Mouse (Mus musculus): ENCODE measurements around the gene Txlna.

Gene Txlna

GRCm38 (mm10) chr4:129586943-129587342 lies 53.9 kb downstream of the Txlna start:
- DNase-seq (ENCODE audit: low spot score), result no peak

- DNase-seq (ENCODE audit: low spot score), result no peak
Measured at GRCm38 (mm10) chr4:129585773-129586172, 55.1 kb downstream of the Txlna start.

- peak; percentile 64 for DNase-seq (ENCODE audit: low spot score)
Measured at GRCm38 (mm10) chr4:129584884-129585608, 55.8 kb downstream of the Txlna start.

GRCm38 (mm10) chr4:129584370-129584769 lies 56.5 kb downstream of the Txlna start:
- DNase-seq (ENCODE audit: low spot score), result no peak

- no peak for DNase-seq (ENCODE audit: low spot score)
Measured at GRCm38 (mm10) chr4:129582251-129582650, 58.6 kb downstream of the Txlna start.

- DNase-seq (ENCODE audit: low spot score), result no peak
Measured at GRCm38 (mm10) chr4:129580347-129580746, 60.5 kb downstream of the Txlna start.

GRCm38 (mm10) chr4:129578466-129578865 lies 62.4 kb downstream of the Txlna start, which contains the start of gene Fam167b:
TSS of gene Fam167b (minus strand) at chr4:129578549.
- DNase-seq (ENCODE audit: low spot score), result no peak

- DNase-seq (ENCODE audit: low spot score), result no peak
Measured at GRCm38 (mm10) chr4:129577688-129578087, 63.2 kb downstream of the Txlna start.

GRCm38 (mm10) chr4:129576863-129577491 lies 63.9 kb downstream of the Txlna start:
- peak; percentile 37 for DNase-seq (ENCODE audit: low spot score)
